Mouse (Mus musculus) brain, embryonic 14.5 days (tissue): ENCODE data around the gene Hoxc11. TPM values are rescaled to one million over a fixed set of nuclear protein-coding genes. Genes with fewer than 3 reads are reported as not detected.

Experiments
- DNase-seq: peaks from one replicate; pipeline ENCODE4 v3.0.0-alpha.2; 2011; ENCODE audit warnings: low read depth
- CTCF ChIP-seq: fragments of 200-500 bp; IDR thresholded peaks from 2 replicates; pipeline ENCODE4 v1.5.1; 2012; ENCODE audit warnings: inconsistent platforms, mild to moderate bottlenecking, moderate library complexity, borderline replicate concordance; ENCODE audit not compliant: insufficient read depth, insufficient read length; ENCODE audit errors: extremely low read depth
- POLR2A ChIP-seq: fragments of 200-500 bp; IDR thresholded peaks from 2 replicates; pipeline ENCODE4 v1.6.1; 2012; ENCODE audit warnings: mild to moderate bottlenecking, inconsistent platforms, borderline replicate concordance; ENCODE audit not compliant: poor library complexity, insufficient read depth, insufficient read length, severe bottlenecking; ENCODE audit errors: extremely low read depth
- polyA plus RNA-seq: library from polyadenylated mRNA; depleted of rRNA; stranded (reverse); fragments of >200 nt; gene quantifications from 2 replicates; pipeline ENCODE4 v1.2.3, GENCODE M21; 2012

Gene Hoxc11
- polyA plus RNA-seq, 1 experiment, result not detected

DNA sequence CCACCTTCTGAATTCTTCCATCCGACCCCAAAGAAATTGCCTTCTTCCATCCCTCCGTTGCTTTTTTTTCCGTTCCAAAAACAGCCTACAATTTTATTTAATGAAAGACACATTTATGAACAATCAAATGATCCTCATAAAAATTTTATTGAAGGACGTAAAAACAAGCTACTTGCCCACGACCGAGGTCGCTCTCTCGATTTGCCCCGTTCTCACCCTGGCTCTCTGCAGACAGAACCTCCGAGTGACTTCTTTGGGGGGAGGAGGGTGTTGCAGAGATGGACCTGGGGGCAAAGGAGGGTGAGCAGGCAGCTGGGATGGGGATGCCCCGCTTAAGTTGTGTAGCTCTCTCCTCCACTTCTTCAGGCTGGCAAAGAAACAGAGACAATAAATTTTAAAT, 26.1 kb downstream of the Hoxc11 start:
- no peak for TF ChIP-seq POLR2A
- no peak for TF ChIP-seq CTCF
- no peak for DNase-seq

- TF ChIP-seq CTCF (no peak), POLR2A (no peak)
- no peak for DNase-seq
Observed at GRCm38 (mm10) chr15:102980912-102981311, 26.7 kb downstream of the Hoxc11 start.

- no peak for TF ChIP-seq POLR2A
- no peak for TF ChIP-seq CTCF
- no peak for DNase-seq
Observed at GRCm38 (mm10) chr15:102981379-102982288, 27.4 kb downstream of the Hoxc11 start.

DNA sequence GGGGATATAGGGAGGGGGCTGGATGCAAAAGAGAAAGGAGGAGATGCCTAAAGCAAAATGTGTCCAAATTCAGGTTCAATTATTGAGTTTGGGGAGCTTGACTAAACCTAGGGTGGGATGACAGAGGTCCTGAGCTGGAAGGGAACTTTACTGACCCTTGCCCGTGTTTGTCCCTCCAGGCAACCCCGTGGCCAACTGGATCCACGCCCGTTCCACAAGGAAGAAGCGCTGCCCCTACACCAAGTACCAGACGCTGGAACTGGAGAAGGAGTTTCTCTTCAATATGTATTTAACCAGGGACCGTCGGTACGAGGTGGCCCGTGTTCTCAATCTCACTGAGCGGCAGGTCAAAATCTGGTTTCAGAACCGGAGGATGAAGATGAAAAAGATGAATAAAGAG, 29.5 kb downstream of the Hoxc11 start:
- DNase-seq, result no peak
- no peak for TF ChIP-seq POLR2A
- TF ChIP-seq CTCF, result no peak

DNA sequence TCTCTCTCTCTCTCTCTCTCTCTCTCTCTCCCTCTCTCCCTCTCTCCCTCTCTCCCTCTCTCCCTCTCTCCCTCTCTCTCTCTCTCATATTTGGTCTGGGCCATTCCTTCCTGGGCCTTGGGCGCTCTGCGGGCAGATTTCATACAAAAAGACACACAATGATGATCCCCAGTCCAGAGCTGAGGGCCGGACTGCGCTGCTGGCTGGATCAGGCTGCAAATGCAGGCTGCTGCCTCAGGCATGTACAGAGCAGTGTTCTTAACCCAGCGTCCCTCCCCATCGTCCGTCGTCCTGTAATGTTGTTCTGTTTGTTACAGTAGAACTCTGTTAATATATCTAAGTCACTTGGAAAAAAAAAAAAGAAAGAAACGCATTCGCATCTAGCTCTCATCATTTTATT, 30.3 kb downstream of the Hoxc11 start:
- no peak for DNase-seq
- TF ChIP-seq CTCF, result no peak
- TF ChIP-seq POLR2A, result no peak

- DNase-seq, result no peak
- TF ChIP-seq CTCF (no peak), POLR2A (no peak)
Observed at GRCm38 (mm10) chr15:102984925-102985324, 30.7 kb downstream of the Hoxc11 start.

- peak; percentile 90 for DNase-seq
- peak; percentile 94 for TF ChIP-seq CTCF
- TF ChIP-seq POLR2A, result no peak
Observed at GRCm38 (mm10) chr15:102987124-102987833, 33.1 kb downstream of the Hoxc11 start.

- DNase-seq, result no peak
- no peak for TF ChIP-seq CTCF
- TF ChIP-seq POLR2A, result no peak
Observed at GRCm38 (mm10) chr15:102988078-102988477, 33.9 kb downstream of the Hoxc11 start.

- no peak for TF ChIP-seq POLR2A
- no peak for TF ChIP-seq CTCF
- DNase-seq, result no peak
Observed at GRCm38 (mm10) chr15:102990461-102991397, 36.5 kb downstream of the Hoxc11 start, which contains the start of gene Hoxc8. Hoxc8 (plus strand) TSS chr15:102990607.

GRCm38 (mm10) chr15:102991782-102992181, 37.6 kb downstream of the Hoxc11 start:
- no peak for DNase-seq
- TF ChIP-seq CTCF (no peak), POLR2A (no peak)

DNA sequence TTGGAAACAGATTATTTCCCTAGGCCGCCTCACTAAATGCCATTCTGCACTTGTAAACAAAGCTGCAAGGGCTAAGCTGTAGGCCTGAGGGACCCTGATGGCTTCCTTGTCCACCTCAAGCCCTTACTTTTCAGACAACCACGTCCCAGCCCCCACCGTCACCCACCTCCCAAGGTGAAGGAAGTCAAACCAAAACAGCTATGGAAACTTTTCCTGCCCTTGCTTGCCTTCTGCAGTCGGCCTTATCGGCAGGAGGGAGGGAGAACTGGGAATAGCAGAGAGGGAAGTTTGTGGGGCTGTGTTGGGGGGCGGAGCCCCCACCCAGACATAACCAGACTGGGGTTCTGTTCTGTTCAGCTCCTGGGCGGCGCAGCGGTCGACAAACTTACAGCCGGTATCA, 38.0 kb downstream of the Hoxc11 start:
- TF ChIP-seq POLR2A (no peak), CTCF (no peak)
- no peak for DNase-seq

DNA sequence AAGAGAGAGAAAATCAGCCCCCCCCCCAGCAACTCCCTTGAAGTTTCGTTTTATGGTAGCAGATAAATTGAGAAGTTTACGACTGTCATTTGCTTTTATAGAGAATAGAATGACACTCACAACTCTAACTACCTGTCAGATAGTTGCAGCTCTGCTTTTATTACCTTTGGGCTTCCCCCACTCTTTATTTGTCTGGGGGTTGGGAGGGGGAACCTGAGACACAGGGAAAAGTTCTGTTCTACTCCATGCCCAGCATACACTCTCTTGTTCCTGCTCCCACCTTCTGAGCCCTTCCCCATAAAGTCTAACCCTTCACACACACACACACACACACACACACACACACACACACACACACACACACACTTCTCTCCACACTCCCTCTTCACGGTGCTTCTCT, 38.6 kb downstream of the Hoxc11 start:
- TF ChIP-seq CTCF, result no peak
- no peak for TF ChIP-seq POLR2A
- no peak for DNase-seq
